Mouse (Mus musculus): ENCODE data around the gene Usp34. TPM values are rescaled to one million over a fixed set of nuclear protein-coding genes. Genes with fewer than 3 reads are reported as not detected.

Gene Usp34
- 1.1 and 2.3 TPM in 2 replicates for polyA plus RNA-seq (2012)

- TF ChIP-seq GATA1 (IDR thresholded peaks at IDR 0.05; ENCODE audit: low read length): no peak
Measured at GRCm38 (mm10) chr11:23306764-23307565, at the start of gene Usp34. TSS of gene Usp34 (plus strand) at chr11:23306895.

GRCm38 (mm10) chr11:23259073-23259472 lies 47.6 kb upstream of the Usp34 start:
- TF ChIP-seq GATA1 (IDR thresholded peaks at IDR 0.05; ENCODE audit: low read length): no peak

DNA sequence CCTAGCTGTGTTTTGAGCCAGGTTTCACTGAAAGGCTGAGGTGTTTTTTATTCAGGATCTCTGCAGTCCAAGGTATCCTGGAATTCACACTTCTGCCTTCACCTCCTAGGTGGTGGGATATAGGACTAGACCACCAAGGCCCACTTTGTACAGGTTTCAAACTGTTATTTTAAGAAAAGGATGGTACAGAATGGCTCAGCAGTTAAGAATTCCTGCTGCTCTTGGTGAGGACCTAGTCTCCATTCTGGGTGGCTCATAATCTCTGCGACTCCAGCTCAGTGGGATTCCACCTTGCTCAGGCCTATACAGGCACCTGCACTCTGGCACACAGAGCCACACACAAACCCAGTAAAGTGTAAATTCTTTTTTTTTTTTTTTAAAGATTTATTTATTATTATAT lies 47.2 kb upstream of the Usp34 start:
- no peak for TF ChIP-seq GATA1 (IDR thresholded peaks at IDR 0.05; ENCODE audit: low read length)

DNA sequence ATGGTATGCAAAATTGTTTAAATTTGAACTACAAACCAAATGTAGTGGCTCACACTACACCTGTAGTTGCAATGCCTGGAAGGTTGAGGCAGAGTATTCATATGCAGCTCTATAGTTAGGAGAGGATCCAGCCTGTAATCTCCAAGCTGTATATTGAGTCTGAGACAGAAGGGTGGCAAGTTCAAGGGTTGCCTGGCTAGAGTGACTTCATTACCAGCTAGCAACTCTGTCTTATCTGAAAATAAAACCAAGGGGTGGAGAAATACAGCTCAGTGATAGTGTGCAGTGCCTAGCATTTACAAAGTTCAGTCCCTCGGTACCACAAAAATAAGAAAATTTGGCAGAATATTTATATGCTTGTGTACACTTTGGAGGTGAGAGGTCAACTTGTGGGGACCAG lies 46.5 kb upstream of the Usp34 start:
- TF ChIP-seq GATA1 (IDR thresholded peaks at IDR 0.05; ENCODE audit: low read length): no peak

DNA sequence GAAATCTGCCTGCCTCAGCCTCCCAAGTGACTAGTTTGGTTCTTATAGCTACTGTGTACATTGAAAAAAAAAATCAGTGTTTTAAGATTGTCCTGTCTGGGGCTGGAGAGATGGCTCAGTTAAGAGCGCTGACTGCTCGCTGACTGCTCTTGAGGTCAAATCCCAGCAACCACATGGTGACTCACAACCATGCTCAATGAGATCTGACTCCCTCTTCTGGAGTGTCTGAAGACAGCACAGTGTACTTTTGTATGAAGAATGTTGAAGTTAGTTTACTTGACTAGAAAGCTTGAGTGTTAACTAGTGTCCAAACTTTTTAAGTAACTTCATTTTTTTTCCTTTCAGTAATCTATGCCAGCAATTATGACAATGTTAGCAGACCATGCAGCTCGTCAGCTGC lies 45.2 kb upstream of the Usp34 start:
- TF ChIP-seq GATA1 (IDR thresholded peaks at IDR 0.05; ENCODE audit: low read length): no peak

DNA sequence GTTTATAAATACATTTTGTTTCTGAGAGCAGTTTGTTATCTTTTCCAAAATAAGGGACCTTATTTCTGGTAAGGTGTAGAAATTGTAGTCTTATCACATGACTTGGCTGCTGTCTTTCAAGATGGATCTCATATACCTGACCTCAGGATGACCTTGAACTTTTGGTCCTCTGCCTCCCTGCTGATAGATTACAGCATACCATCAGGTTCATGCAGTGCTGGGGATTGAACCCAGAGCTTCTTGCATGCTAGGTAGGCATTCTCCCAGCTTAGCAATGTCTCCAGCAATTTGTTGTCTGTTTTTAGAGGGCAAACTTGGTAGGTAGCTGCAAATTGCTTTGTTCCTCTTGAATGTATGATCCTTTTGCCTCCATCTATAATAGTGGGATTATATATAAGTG lies 41.7 kb upstream of the Usp34 start:
- no peak for TF ChIP-seq GATA1 (IDR thresholded peaks at IDR 0.05; ENCODE audit: low read length)

- no peak for TF ChIP-seq GATA1 (IDR thresholded peaks at IDR 0.05; ENCODE audit: low read length)
Measured at GRCm38 (mm10) chr11:23271770-23272724, 34.6 kb upstream of the Usp34 start.

DNA sequence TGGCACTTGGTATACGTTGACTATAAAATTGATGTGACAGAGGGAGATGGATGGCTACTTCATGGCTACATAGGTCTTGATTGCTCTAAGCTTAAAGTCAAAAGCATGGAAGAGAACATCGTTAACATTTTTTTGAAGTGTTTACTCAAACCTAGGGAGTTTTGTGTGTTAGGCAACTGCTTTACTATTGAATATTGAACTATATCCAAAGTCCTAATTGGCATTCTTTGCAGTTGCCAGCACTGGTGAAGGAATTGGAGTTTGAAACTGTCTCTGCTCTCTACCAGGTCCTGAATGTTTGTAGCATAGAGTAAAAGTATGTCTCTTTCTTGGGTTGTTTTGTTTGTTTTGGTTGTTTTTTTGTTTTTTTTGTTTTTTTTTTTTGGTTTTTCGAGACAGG lies 30.9 kb upstream of the Usp34 start:
- TF ChIP-seq GATA1 (IDR thresholded peaks at IDR 0.05; ENCODE audit: low read length): no peak

- no peak for TF ChIP-seq GATA1 (IDR thresholded peaks at IDR 0.05; ENCODE audit: low read length)
Measured at GRCm38 (mm10) chr11:23284469-23284868, 22.2 kb upstream of the Usp34 start.

- no peak for TF ChIP-seq GATA1 (IDR thresholded peaks at IDR 0.05; ENCODE audit: low read length)
Measured at GRCm38 (mm10) chr11:23297379-23297778, 9.3 kb upstream of the Usp34 start.

GRCm38 (mm10) chr11:23298301-23298700 lies 8.4 kb upstream of the Usp34 start:
- no peak for TF ChIP-seq GATA1 (IDR thresholded peaks at IDR 0.05; ENCODE audit: low read length)

GRCm38 (mm10) chr11:23299910-23300309 lies 6.8 kb upstream of the Usp34 start:
- no peak for TF ChIP-seq GATA1 (IDR thresholded peaks at IDR 0.05; ENCODE audit: low read length)

DNA sequence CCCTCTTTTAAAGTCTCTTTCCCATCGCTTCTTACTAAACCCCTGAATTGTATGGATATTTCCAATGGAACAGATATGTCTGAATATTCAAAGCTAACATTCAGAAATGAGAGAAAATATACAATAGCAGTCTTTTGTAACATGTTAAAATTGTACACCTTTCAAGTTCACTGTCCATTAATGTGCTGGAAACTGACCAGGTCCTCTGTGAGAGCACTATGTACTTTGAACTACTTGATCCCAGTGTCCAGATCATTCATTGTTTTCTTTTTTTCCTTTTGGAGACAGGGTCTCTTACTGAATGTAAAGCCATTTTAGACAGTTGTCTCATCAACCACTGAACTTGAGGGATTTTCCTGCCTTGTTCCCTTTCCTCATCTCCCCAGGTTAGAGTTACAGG lies 3.6 kb upstream of the Usp34 start:
- TF ChIP-seq GATA1 (IDR thresholded peaks at IDR 0.05; ENCODE audit: low read length): no peak

- TF ChIP-seq GATA1 (IDR thresholded peaks at IDR 0.05; ENCODE audit: low read length): no peak
Measured at GRCm38 (mm10) chr11:23305673-23306608, 754 bp upstream of the Usp34 start.

- no peak for TF ChIP-seq GATA1 (IDR thresholded peaks at IDR 0.05; ENCODE audit: low read length)
Measured at GRCm38 (mm10) chr11:23307566-23307920, 848 bp downstream of the Usp34 start.

Measured in G1E-ER4 (cell line).